Mouse (Mus musculus): ENCODE results near the gene Pheta1. TPM values are rescaled to one million over a fixed set of nuclear protein-coding genes. Genes with fewer than 3 reads are reported as not detected.
A peak's percentile ranks its signal among the peaks of the same experiment; 100 is the strongest.
"Not testable (repeated sequence)": the region's sequence is repeated elsewhere in the genome, so short reads cannot be mapped to it uniquely, and the experiment has no call there.

Gene Pheta1
- total RNA-seq, 1 experiment from 2014 or later = 8.8 TPM

DNA sequence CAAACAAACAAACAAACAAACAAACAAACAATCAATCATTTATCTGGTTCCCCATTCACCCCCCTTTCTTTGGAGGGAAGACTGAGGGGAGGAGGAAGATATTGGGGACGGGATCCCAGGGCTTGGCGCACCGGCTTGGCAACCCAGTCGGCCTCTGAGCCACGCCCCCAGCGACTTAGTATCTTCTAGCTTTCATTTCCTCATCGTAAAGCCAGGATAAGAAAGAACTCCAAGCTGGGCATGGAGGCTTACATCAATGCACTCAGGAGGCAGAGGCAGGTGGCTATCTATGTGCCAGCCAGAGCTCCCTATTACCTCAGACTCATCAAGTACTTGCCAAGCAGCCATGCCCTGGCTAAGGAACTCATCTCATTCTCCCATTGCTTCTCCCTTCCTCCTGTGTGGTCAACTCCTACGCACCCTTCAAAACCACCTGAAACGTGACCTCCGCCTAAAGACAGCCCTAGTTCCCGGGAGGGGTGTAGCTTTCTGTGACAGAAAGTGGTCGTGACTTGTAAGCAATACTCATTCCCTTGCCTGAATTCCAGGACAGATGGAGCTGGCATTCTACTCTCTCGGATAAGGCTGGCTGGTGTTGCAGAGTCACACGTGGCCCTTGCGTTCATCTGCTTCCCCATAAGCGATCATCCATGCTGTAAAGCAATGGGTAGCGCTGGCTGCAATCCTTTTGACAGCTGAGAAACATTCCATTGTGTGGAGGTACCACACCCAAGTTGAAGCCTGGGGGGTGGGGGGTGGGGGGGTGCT, 5.5 kb upstream of the Pheta1 start:
- no peak for DNase-seq

DNA sequence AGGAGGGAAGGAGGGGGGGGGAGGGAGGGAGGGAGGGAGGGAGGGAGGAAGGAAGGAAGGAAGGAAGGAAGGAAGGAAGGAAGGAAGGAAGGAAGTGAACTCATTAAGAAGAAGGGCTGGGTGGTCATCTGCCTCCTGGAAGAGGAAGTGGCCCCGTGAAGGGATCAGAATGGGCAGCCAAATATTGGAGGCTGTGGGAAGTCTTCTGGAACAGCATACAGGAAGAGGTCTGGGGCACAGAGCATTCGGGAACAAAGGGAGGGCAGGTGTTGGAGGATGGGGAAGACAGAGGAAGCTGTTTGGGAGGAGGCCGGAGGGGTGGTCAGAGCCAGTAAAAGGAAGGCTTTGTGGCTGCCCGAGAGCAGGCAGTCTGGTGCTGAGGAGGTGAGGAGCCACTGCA, 3.4 kb upstream of the Pheta1 start:
- no peak for DNase-seq

DNA sequence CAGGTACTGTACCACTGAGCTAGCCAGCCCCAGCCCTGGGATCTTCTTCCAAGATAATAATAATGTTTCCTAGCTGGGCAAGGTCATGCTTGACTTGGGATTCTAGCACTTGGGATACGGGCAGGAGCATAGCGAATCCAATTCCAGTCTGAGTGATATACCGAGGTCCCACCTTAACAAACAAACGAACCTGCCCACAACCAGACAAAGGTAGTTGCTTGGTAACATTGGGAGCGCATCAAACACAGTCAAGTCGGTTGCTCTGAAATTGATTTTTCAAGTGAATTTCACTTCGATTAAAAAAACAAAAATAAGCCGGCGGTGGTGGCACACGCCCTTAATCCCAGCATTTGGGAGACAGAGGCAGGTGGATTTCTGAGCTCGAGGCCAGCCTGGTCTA, 2.5 kb upstream of the Pheta1 start:
- DNase-seq = no peak

DNA sequence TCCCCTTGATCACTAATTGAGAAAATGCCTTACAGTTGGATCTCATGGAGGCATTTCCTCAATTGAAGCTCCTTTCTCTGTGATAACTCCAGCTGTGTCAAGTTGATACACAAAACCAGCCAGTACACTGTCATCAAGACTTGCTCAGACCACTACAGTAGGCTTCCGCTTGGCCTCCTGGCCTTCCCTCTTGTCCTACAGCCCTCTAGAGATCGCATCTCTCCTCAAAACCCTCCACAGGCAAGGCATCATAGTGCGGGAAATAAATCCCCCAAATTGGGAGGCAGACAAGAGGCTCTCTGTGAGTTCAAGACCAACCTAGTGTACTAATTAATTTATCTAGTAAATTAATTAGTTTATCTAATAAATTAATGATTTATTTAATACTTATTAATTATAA, 1.5 kb upstream of the Pheta1 start:
- DNase-seq = not testable (repeated sequence)

DNA sequence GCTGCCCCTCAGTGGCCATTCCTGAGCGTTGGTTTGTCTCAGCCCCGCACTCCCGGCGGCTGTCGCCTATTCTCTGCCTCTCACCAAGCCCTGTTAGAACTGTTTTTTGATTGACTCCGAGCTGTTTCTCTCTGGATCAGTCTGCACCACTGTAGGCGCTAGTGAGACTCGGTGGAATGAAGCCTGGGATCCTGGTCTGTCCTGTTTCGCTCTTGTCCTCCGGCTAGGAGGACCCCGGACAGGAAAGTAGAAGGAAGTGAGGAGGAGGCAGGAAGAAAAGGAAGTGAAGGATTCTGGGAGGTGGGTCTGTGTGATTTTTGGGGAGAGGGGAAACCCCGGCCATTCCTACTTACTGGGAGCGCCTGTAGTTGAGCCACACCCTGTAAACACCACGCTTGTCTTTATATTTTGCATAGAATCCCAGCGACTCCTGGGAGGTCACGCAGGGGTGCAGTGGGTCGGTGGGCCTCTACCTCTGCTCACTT, 707 bp upstream of the Pheta1 start:
- DNase-seq = no peak

DNA sequence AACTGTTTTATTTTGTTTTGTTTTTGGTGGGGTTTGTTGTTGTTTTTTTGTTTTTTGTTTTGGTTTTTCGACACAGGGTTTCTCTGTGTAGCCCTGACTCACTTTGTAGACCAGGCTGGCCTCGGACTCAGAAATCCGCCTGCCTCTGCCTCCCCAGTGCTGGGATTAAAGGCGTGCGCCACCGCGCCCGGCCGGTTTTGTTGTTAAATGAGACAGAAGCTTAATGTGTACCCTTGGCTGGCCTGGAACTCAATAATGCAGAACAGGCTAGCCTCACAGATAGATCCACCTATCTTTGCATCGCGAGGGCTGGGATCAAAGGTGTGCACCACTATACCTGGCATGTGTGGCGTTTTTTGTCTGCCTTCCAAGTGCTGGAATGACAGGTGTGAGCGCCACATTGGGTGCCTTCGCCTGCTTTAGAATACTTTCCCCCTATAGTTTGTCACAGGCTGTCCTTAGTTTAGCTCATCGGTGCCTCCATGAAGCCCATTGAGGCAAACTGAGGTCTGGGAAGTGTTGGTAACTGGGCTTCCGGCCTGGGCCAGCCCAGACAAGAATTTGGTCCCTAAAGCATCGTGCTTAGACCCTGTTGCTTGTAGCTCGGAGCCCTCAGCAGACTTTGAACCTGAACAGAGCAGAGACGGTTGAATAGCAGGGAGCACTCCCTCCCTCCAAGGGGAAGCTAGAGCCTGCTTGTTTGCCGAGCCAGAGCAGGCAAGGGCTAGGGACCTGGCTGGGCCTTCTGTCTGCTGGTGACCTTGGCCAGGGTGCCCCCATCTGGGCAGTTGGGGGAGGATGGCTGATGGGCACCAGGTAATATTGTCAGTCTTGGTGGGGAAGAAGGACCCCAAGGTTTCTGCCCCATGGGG, 930 bp downstream of the Pheta1 start:
- no peak for DNase-seq

DNA sequence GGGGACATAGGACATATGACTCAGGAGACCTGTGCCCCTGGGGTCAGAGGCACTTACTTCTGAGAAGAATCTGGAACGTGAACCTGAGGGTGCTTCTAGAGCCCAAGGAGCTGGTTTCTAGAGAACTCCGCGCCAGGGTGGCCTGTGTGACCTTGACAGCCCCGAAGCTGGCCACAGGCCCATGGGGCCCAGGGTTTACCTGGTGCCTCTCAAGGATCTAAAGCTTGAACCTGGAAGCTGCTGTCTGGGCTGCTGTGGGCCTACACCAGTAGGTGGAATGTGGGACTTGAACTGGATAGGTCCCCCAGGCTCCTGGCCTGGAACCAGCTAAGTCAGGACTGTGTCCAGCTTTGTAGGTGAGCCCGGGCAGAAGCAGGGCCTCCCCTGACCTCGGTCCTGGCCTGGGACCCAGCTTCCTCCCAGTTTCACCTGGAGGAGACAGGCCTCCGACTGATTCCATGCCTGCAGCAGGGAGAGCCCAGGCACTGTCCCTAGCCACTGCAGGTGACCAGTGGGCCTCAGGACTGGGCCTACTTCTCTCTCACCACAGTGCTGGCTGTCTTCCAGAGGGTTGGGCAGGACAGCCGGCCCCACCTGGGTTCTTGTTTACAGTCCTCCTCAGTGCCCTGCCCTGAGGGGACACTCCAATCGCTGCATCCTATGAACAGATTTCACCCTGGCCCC, 4.7 kb downstream of the Pheta1 start:
- no peak for DNase-seq

DNA sequence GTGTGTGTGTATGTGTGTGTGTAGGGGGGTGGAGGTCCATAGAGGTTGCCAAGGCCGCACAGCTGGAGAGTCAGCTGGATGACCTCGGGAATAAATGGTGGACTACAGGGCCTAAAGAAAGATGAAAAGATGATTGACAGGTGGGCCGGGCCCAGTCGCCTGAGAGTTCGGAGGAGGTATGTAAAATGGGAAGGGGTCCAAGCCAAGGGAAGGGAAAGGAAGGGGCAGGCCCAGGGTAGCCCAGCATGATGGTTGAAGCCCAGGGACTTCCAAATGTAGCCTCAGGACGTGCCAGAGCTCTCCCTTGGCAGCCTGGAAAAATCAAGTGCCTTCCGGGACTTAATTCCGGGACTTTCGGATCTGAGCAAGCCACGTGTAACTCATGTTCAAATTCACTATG, 6.0 kb downstream of the Pheta1 start:
- DNase-seq = no peak

DNA sequence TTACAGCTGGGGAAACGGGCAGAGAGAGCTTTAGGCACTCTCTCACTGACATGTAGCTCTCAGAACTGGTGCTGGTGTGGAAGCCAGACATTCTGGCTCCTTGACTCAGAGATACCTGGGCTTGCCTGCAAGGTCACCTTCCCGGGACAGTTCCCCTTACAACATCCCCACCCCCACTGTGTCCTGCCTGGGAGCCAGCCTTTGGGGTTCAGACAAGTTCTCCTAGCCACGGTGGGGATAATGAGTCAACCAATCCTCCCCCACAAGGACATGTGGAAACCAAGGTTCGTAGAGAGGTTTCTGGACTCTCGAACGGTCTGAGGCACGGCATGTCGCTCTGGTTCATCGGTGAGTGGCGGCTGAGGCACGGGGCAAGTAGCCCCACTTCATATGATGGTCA, 8.0 kb downstream of the Pheta1 start:
- DNase-seq = no peak

DNA sequence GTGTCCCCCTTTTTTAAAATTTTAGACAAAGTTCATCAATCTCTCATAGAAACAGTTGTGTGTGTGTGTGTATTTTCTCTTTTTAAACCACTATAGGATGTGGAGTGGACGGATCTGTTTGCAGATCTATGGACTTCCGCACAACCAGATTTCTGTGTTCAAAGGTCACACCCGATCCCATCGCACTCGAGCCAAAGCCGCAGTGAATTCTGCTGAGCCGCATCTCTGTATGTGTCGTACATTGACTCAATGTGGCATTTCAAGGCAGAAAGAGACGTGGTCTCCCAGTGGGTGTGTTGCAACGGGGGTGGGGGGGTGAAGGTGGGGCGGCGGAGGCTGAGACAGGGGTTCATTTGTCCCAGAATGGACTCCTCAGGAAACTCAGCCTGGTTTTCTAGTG, 9.6 kb downstream of the Pheta1 start:
- DNase-seq = no peak

DNA sequence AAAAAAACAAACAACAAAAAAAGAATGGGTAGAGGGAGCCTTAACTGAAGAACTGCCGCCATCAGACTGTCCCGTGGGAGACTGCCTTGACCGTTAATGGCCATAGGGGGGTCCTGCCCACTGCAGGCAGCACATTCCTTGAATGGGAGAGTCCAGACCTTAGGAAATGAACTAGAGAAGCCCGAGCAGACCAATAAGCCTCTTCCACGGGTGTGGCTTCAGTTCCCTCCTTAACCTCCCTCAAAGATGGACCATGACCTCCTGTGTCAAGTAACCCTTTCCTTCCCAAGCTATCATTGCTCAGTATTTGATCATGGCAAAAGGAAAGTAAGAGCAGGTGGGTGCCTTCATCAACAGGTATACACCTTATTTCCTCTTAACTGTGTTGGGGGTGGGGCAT, 13.2 kb downstream of the Pheta1 start:
- DNase-seq = no peak

DNA sequence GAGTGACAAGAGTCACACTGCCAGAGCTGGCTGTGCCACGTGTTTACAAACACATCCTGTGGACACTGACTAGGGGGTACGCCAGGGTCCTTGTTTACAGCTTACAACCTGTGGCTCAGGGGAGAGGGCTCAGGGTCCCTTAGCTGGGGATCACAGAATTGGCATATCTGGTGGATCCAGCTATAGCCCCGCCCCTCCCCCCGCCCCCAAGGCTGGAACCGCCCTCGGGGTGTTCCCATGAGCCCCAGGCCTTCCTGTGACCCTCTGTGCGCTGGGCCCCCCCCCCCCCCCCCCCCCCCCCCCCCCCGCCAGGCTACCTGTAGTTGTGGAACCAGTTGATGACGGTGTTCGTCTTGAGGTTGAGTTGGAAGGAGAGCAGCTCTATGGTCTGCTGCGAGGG, 15.5 kb downstream of the Pheta1 start:
- DNase-seq = no peak

DNA sequence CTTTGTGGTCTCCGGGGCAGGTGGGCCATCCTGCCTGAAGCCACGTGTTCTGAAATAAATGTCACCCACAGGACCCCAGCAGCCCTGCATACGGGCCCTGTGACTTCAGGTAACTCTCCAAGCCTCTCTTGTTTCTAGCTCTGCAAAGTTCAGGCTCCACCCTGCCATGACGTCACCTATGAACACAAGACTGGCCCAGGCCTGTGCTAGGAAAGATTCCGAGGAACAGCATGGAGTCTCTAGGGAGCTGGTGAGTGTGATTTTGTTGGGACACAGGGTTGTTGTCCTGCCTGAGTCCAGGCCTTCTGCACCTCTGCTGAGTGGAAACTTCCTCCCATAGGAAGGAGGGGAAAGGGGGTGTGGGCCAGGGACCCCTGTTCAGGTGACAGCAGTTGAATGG, 19.2 kb downstream of the Pheta1 start:
- DNase-seq = no peak

DNA sequence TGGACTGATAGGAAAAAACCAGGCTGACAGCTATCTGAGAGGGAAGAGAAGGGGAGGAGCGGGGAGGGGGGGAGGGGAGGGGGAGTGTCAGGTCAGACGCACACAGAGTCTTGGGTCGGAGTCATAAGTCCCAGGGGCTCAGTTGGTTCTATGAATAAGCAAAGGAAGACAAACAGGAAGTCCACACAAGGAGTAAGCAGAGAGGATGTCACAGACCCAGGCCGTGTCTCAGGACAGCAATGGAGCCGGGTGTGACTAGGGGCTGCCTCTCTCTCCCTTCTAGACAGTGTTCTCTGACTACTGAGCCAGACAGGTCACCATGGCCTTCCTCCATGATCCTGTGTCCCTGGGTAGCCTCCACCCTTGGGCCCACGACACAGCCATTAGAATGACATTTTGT, 22.0 kb downstream of the Pheta1 start:
- DNase-seq = no peak

DNA sequence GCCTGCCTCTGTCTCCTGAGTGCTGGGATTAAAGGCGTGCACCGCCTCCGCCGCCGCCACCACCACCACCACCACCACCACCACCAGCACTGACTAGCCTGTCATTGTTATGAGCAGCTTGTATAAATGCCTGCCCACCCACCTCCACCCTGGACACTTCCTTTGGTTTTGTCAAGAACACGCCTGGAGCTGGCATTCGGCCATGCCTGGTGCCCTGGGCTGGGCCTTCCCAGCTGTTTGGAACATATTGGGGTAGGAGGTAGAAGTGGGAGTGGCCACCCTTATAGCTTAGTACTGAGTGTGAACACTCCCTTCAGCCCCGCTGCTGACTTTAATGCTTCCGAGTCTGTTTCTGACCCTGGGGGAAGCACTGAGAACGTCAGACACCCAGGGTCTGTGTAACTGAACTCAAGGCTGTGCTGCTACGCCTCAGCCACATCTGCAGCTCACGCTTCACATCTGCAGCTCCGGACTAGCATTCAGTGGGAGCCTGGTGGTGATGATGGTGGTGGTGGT, 22.8 kb downstream of the Pheta1 start:
- DNase-seq = no peak

DNA sequence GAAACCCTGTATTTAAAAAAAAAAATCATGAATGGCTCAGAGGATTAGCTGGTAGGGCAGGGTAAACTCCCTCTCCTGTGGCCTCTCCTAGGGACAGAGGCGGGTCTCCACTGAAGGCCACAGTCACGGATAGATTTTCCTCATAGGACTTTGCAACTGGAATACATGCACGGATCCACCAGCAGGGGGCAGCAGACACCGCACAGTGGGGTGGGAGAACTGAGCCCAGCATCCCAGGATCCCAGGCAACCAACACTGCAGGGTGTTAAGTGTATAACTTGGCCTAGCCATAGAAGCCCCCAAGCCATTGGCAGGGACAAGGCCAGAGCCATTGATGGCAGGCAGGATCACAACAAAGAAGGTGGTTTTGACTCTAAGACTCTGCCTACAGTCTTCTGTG, 23.4 kb downstream of the Pheta1 start:
- DNase-seq = peak; percentile 92

DNA sequence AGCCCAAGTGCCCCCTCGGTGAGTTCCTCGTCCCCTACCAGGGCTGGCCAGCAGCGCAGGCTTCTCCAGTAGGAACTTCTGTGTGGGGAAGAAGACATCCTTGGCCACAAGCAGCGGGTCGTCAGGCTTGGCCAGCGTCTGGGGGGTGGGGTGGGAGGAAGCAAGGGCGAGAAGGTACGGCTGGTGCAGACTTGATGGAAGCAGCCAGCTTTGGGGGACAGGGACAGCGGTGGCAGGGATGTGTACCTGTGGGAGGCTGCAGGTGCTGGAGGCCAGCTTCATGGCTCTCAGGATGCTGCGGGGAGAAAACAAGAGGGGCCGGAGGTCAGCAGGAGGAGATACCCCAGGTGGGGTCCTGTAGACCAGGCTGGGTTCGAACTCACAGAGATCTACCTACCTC, 26.3 kb downstream of the Pheta1 start:
- no peak for DNase-seq

DNA sequence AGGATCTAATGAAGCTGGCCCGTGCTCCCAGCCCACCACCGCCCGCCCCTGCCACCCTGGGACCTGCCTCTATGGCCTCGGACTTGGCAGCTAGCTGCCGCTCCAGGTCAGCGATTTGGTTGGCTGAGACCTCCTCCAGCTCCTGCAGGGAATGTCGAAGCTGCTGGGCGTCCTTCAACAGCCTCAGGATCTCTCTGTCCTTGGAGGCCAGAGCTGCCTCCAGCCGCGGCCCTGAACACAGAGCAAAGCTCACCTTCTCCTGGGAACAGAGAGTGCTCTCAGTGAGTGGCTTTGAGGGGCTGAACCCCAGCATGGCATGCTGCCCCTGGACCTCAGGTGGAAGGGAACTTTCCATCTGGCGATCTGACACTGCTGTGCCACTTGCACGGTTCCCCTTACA, 28.1 kb downstream of the Pheta1 start:
- DNase-seq = peak; percentile 49

DNA sequence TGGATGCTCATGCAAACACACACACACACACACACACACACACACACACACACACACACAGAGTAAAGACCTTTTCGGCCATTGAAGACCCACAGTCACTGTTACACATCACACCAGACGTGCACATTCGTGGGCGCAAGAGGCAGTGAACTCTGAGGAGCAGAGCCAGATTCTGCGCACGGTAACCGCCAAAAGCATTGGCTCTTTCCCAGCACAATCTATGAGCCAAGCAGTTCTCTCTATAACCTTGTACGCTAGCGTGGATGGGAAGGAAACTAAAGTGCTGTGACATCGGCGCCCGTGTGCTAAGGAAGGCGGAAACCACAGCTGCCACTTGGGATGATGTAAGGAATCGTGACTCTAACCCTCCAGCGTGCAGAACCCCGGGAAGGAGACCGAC, 29.9 kb downstream of the Pheta1 start:
- no peak for DNase-seq

DNA sequence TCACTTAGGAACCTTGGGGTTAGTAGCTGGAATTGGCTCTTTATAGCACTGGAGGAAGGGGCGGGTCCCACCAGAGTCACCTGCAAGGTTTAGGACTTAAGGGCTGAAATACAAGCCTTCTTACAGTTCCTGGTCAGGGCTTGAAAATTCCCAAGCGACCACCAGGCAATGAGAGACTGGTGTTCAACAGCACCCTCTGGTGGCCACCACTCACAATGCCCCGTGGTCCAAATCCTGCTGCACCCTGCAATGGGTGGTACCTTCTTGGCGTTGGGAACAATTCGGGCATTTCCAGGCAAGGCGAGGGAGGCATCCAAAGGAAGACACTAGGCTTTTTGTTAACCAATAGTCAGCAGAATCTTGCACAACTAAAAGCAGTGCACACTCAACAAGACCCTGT, 30.4 kb downstream of the Pheta1 start:
- peak; percentile 39 for DNase-seq

DNA sequence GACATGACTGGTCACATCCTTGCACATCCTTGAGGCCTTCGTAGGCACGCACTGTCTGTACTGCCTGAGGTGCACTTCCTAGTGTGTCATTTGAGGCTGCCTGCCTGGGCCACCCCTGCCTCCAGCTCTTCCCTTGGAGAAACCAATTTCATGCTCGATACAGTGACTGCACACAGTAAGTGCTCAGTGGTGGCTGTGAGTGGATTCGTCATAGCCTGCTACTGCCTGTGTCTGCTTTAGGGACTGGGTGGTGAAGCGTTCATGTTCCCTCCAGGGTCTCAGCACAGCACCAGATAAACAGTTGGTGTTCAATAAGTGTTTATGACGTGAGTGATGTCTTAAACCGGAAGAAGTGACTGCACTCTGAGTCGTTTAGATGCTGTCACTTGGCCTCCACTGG, 34.6 kb downstream of the Pheta1 start:
- no peak for DNase-seq

DNA sequence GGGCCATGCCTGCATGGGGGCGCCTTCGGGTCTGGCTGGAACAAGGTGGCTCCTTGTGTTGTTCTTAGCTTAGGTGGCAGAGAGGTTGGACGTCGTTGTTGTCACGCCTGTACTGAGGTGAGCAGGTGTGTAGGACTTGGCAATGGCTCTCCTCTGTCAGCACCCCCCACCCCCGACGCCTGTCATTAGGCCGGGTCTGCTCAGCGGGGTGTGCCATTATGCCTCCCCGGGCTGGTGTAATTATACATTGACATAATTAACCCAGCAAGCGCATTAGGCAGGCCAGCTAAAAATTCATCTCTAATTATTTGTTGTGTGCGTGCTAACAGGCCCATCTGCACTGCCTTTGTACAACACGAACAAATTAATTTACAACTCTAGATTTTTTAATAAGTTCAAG, 40.6 kb downstream of the Pheta1 start:
- no peak for DNase-seq

DNA sequence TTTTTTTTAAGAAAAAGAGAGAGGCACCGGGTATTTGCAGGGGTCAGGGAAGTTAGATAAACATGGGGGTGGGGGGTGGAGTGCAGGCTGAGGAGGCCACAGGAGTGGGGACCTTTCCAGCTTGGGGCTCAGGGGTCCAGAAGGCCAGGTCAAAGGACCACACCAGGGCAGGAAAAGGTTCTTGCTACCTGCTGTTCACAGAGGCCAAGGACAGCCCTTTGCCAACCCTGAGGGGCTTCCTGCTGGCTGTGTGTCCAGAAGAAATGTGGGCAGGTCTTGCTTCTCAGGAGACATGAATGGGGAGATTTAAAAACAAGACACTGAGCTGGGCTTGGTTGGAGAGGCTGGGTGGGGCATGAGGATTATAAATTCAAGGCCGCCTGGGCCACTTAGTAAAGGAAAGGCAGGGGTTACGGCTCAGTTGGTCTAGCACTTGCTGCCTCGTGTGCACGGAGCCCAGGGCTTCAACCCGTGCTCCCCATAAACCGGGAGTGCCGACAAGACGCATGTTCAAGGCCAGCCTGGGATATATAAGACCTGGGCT, 41.1 kb downstream of the Pheta1 start:
- DNase-seq = no peak
